Mouse (Mus musculus) lung, embryonic 14.5 days (tissue): ENCODE data around the gene Pcbp3. TPM values are rescaled to one million over a fixed set of nuclear protein-coding genes. Genes with fewer than 3 reads are reported as not detected.
A peak's percentile ranks its signal among the peaks of the same experiment; 100 is the strongest.

ENCODE experiments used
- ATAC-seq: fragments of 200-750 bp; cut with Nextera tagmentation; 2 replicates; pipeline ENCODE4 v1.8.0; 2017; ENCODE audit warnings: mild to moderate bottlenecking, moderate TSS enrichment, moderate library complexity; ENCODE audit not compliant: insufficient read depth
- DNase-seq: peaks from one replicate; pipeline ENCODE4 v3.0.0-alpha.2; 2015
- H3K27ac ChIP-seq: fragments of 300-500 bp; sonication (generic); 2 replicates; pipeline ENCODE4 v1.5.1; 2014; ENCODE audit warnings: low read depth, mild to moderate bottlenecking, moderate library complexity
- H3K27me3 ChIP-seq: fragments of 300-500 bp; sonication (generic); 2 replicates; pipeline ENCODE4 v1.6.1; 2014; ENCODE audit warnings: low read length, control low read depth; ENCODE audit not compliant: insufficient read depth
- H3K36me3 ChIP-seq: fragments of 300-500 bp; sonication (generic); 2 replicates; pipeline ENCODE4 v1.6.1; 2014; ENCODE audit warnings: control low read depth; ENCODE audit not compliant: insufficient read depth
- H3K4me1 ChIP-seq: fragments of 300-500 bp; sonication (generic); 2 replicates; pipeline ENCODE4 v1.6.1; 2014; ENCODE audit warnings: antibody characterized with exemption, control low read depth; ENCODE audit not compliant: insufficient read depth
- H3K4me2 ChIP-seq: fragments of 300-500 bp; sonication (generic); 2 replicates; pipeline ENCODE4 v1.6.1; 2014; ENCODE audit warnings: mild to moderate bottlenecking
- H3K4me3 ChIP-seq: fragments of 300-500 bp; sonication (generic); 2 replicates; pipeline ENCODE4 v1.5.1; 2014; ENCODE audit warnings: low read depth, low read length
- H3K9ac ChIP-seq: fragments of 300-500 bp; sonication (generic); 2 replicates; pipeline ENCODE4 v1.6.1; 2014
- H3K9me3 ChIP-seq: fragments of 300-500 bp; sonication (generic); 2 replicates; pipeline ENCODE4 v1.6.1; 2016; ENCODE audit warnings: low read depth, low read length, control low read depth
- CTCF ChIP-seq: IDR thresholded peaks from 2 replicates; pipeline ENCODE4 v1.5.1; 2016; ENCODE audit warnings: antibody characterized with exemption, low read depth
- WGBS: fragments of 180-500 bp; shearing (Covaris S2); extraction: QIAGEN DNeasy Blood & Tissue Kit; methylation state at CpG from one replicate; pipeline ENCODE4 v1.1.7; 2014; 5-methylcytosine and 5-hydroxymethylcytosine counted together
- polyA plus RNA-seq: library from polyadenylated mRNA; unstranded; fragments of >200 nt; fragmentation: Nextera tagmentation; extraction: Ambion mirVana; gene quantifications from 2 replicates; pipeline ENCODE4 v1.2.1, GENCODE M21; 2014

The Pcbp3 gene
- polyA plus RNA-seq, 1 experiment from 2014 or later, result 15.9 TPM

- no peak for TF ChIP-seq CTCF
- H3K9me3 ChIP-seq, result no peaks in the 10 kb centered on the region
- no peak overlapping the region for H3K4me3 ChIP-seq
- no peak overlapping the region for H3K4me2 ChIP-seq
- no peak overlapping the region for H3K27ac ChIP-seq
- H3K4me1 ChIP-seq, result no peaks in the 10 kb centered on the region
- no peaks in the 10 kb centered on the region for H3K27me3 ChIP-seq
- H3K36me3 ChIP-seq, result 0 out of 2 replicates have a peak, but pooled peaks cover 3% of the 10 kb centered on the region
- DNase-seq, result no peak
- ATAC-seq, result no peak
- 75% methylated on average over 6 of the region's 6 CpGs for WGBS
- H3K9ac ChIP-seq, result no peak overlapping the region
These were observed 159.7 kb downstream of the Pcbp3 start for GRCm38 (mm10) chr10:76801841-76802499.

GRCm38 (mm10) chr10:76801237-76801641 is 160.4 kb downstream of the Pcbp3 start:
- Histone ChIP-seq H3K9ac (no peak overlapping the region), H3K27ac (no peak overlapping the region), H3K9me3 (no peaks in the 10 kb centered on the region), H3K4me1 (no peaks in the 10 kb centered on the region), H3K27me3 (no peaks in the 10 kb centered on the region), H3K4me3 (no peak overlapping the region), H3K36me3 (0 out of 2 replicates have a peak, but pooled peaks cover 3% of the 10 kb centered on the region), H3K4me2 (no peak overlapping the region)
- TF ChIP-seq CTCF, result no peak
- 73% methylated on average over 5 of the region's 5 CpGs for WGBS
- no peak for ATAC-seq
- DNase-seq, result no peak

- H3K4me2 ChIP-seq, result no peak overlapping the region
- H3K4me3 ChIP-seq, result no peak overlapping the region
- H3K9me3 ChIP-seq, result no peaks in the 10 kb centered on the region
- TF ChIP-seq CTCF, result no peak
- H3K36me3 ChIP-seq, result 0 out of 2 replicates have a peak, but pooled peaks cover 3% of the 10 kb centered on the region
- DNase-seq (no peak), ATAC-seq (no peak)
- no peaks in the 10 kb centered on the region for H3K27me3 ChIP-seq
- no peak overlapping the region for H3K9ac ChIP-seq
- 63% methylated on average over 17 of the region's 17 CpGs for WGBS
- H3K27ac ChIP-seq, result no peak overlapping the region
- no peaks in the 10 kb centered on the region for H3K4me1 ChIP-seq
These were observed 162.7 kb downstream of the Pcbp3 start for GRCm38 (mm10) chr10:76798751-76799585.

GRCm38 (mm10) chr10:76794102-76794501 is 167.6 kb downstream of the Pcbp3 start:
- DNase-seq, result no peak
- Histone ChIP-seq H3K27me3 (no peaks in the 10 kb centered on the region), H3K9me3 (no peaks in the 10 kb centered on the region), H3K4me1 (no peaks in the 10 kb centered on the region), H3K4me2 (no peak overlapping the region), H3K36me3 (0 out of 2 replicates have a peak, but pooled peaks cover 3% of the 10 kb centered on the region), H3K9ac (no peak overlapping the region), H3K27ac (no peak overlapping the region), H3K4me3 (no peak overlapping the region)
- TF ChIP-seq CTCF, result no peak
- ATAC-seq, result no peak
- WGBS, result 94% methylated on average over 3 of the region's 3 CpGs

GRCm38 (mm10) chr10:76791475-76791874 is 170.2 kb downstream of the Pcbp3 start:
- WGBS, result 39% methylated on average over 1 of the region's 1 CpGs
- Histone ChIP-seq H3K36me3 (no peaks in the 10 kb centered on the region), H3K4me3 (no peak overlapping the region), H3K4me2 (no peak overlapping the region), H3K9me3 (no peaks in the 10 kb centered on the region), H3K9ac (no peak overlapping the region), H3K27me3 (no peaks in the 10 kb centered on the region), H3K4me1 (no peaks in the 10 kb centered on the region), H3K27ac (no peak overlapping the region)
- DNase-seq, result peak; percentile 73
- no peak for ATAC-seq
- peak; percentile 65 for TF ChIP-seq CTCF

- H3K4me3 ChIP-seq, result no peak overlapping the region
- no peaks in the 10 kb centered on the region for H3K4me1 ChIP-seq
- H3K27ac ChIP-seq, result no peak overlapping the region
- no peak overlapping the region for H3K4me2 ChIP-seq
- H3K27me3 ChIP-seq, result no peaks in the 10 kb centered on the region
- no peak for ATAC-seq
- H3K36me3 ChIP-seq, result no peaks in the 10 kb centered on the region
- DNase-seq, result peak; percentile 9
- H3K9ac ChIP-seq, result no peak overlapping the region
- no peaks in the 10 kb centered on the region for H3K9me3 ChIP-seq
- WGBS, result 72% methylated on average over 4 of the region's 4 CpGs
- no peak for TF ChIP-seq CTCF
These were observed 171.8 kb downstream of the Pcbp3 start for GRCm38 (mm10) chr10:76789885-76790284.

- WGBS, result 80% methylated on average over 6 of the region's 6 CpGs
- Histone ChIP-seq H3K4me1 (no peaks in the 10 kb centered on the region), H3K9ac (no peak overlapping the region), H3K27me3 (no peaks in the 10 kb centered on the region), H3K36me3 (no peaks in the 10 kb centered on the region), H3K4me3 (no peak overlapping the region), H3K9me3 (no peaks in the 10 kb centered on the region), H3K27ac (no peak overlapping the region), H3K4me2 (no peak overlapping the region)
- DNase-seq, result no peak
- ATAC-seq, result no peak
- TF ChIP-seq CTCF, result no peak
These were observed 176.4 kb downstream of the Pcbp3 start for GRCm38 (mm10) chr10:76785312-76785711.
